Mouse (Mus musculus): ENCODE data around the gene Rbfox3.

Gene Rbfox3

GRCm38 (mm10) chr11:118653521-118654318 lies 257.7 kb downstream of the Rbfox3 start:
- DNase-seq = no peak

GRCm38 (mm10) chr11:118652401-118653240 lies 258.8 kb downstream of the Rbfox3 start:
- DNase-seq = no peak

- DNase-seq = peak; percentile 34
Measured at GRCm38 (mm10) chr11:118648369-118648768, 263.0 kb downstream of the Rbfox3 start.

- DNase-seq = no peak
Measured at GRCm38 (mm10) chr11:118646864-118647263, 264.5 kb downstream of the Rbfox3 start.

GRCm38 (mm10) chr11:118645158-118645557 lies 266.2 kb downstream of the Rbfox3 start:
- DNase-seq = no peak

DNA sequence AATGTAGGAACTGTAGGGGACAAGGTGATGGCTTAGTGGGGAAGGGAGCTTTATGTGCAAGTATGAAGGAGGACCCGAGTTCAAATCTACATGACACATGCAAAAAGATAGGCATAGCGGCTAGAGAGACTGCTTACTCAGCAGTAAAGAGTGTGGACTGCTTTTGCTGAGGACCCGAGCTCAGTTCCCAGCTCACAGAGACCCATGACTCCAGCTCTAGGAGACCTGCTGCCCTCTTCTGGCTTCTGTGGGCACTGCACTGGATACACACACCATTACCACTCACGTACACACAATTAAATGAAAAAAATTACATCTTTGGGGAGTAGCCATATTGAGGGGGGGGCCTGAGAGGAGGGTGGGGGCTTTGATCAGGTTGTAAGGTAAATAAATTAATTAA lies 270.7 kb downstream of the Rbfox3 start:
- DNase-seq = no peak

DNA sequence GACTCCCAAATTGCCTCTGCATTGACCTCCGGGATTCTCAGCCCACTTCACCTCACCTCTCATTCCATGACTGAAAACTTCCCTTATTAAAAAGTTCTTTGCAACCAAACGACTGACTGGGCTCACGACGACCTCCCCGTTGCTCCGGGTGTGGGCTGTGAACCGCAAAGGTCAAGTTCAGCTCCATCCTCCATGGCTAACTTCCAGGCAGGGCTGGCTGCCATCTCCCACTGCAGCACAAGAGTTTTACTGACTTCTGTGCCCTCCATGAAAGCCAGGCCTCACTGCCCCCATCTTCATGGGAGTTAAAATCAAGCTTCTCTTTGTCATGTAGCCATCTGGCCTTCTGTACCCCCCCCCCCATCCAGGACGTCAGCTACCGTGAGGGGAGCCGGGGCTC lies 273.7 kb downstream of the Rbfox3 start:
- no peak for DNase-seq

- DNase-seq = peak; percentile 16
Measured at GRCm38 (mm10) chr11:118634647-118635046, 276.8 kb downstream of the Rbfox3 start.

- DNase-seq = no peak
Measured at GRCm38 (mm10) chr11:118629718-118630117, 281.7 kb downstream of the Rbfox3 start.

GRCm38 (mm10) chr11:118627541-118627940 lies 283.9 kb downstream of the Rbfox3 start:
- DNase-seq = no peak

GRCm38 (mm10) chr11:118620869-118621268 lies 290.5 kb downstream of the Rbfox3 start:
- DNase-seq = no peak

DNA sequence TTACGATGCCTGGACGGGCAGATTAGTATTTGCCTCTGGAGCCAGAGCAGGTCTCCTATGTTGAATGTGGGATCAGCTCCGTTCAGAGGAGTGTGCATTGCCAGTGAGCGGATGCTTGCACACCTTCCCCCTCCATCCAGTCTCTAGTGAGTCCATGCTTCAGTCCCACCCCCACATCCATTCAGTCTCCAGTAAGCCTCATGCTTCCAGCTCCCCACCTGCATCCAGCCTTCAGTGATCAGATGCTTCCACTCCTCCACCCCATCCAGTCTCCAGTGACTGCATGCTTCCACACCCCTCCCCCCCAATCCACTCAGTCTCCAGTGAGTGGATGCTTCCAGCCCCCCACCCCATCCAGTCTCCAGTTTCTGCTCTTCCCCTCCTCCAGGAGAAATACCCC lies 297.3 kb downstream of the Rbfox3 start:
- no peak for DNase-seq

DNA sequence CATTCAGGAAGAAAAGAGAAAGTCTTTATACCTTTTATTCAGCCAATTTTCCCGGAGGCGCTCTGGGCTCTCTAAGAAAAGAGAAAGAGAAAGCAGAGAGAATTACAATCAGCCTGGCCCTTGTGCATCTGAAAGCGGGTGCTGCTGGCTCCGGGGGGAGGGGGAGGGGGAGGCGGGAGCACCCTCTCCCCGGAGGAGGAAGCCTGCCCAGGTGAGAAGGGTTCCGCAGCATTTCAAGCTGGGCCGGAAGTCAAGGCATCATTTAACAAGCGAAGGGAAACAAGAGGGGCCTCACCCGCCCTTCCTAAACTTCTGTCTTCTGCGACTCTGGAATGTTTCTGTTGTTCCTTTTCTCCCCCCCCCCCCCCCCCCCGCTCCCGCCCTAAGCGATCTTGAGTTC lies 301.3 kb downstream of the Rbfox3 start:
- DNase-seq = no peak

- no peak for DNase-seq
Measured at GRCm38 (mm10) chr11:118609236-118610000, 302.0 kb downstream of the Rbfox3 start.

DNA sequence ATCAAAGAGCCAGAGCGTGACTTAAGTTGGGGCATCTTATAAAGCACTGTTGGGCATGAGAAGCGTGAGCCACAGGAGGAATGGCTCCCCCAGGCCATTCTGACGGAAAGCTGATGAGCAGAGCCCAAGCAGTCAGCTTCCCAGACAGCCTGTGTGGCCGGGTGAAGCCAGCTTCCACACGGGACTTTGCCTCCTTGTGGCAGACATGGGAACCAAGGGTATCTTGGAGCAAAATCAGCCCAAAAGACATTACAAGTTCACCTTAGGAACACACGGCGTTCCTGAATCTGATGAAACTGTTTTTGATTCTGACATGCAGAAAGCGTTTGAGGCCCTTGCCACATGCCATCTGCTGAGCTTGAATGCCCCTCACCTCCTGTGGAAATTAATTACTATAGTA lies 303.5 kb downstream of the Rbfox3 start:
- DNase-seq = no peak

DNA sequence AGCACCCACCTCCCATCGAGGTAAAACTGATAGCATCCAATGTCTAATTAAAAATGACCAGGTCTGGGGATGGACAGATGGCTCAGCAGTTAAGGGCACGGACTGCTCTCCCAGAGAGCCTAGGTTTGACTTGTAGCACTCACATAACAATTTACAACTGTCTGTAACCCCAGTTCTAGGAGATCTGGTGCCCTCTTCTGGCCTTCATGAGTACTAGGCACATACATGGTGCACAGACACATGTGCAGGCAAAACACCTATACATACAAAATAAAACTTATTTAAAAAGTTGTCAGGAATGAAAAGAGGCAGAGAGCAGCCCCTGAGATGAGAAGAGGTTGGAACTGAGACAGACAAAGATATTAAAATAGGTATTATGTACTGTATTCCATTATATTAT lies 305.8 kb downstream of the Rbfox3 start:
- DNase-seq = no peak

DNA sequence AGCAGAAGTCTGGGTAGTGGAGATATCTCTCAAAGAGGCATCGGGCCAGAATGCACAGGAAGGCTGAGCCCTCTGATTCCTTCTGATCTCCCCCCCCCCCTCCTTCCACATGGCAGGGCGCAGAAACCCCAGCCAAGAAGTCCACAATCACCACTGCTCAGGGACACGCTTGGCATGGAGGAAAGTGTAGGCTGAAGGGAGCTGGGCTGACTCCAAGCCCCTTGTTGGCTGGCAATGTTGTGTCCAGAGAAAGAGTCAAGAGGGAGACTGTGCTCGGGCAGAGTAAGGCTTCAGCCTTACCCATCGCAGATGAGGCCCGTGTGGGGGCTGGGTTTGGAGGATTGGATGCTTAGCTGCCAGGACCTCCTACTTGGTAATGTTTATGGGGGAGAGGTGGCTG lies 307.2 kb downstream of the Rbfox3 start:
- DNase-seq = no peak

- peak; percentile 62 for DNase-seq
Measured at GRCm38 (mm10) chr11:118603126-118603525, 308.3 kb downstream of the Rbfox3 start.

- no peak for DNase-seq
Measured at GRCm38 (mm10) chr11:118601484-118601883, 309.9 kb downstream of the Rbfox3 start.

DNA sequence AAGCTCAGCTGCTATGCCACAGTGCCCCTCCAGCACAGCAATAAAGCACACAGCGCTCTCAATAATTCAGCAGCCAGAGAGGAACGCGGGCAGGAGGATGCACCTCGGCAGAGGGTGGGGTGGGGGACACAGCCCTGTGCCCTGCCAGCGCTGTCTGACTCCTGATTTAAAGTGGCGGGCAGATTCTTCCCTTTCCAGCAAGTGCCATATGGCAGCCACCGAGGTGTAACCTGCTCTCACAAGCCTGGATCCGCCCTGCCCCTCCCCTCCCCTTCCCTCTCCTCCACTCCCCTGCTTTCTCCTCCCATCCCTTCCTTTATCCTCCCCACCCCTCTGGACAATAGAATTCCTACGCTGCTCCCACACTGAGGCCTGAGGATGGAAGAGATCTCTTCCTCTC lies 311.2 kb downstream of the Rbfox3 start:
- no peak for DNase-seq

DNA sequence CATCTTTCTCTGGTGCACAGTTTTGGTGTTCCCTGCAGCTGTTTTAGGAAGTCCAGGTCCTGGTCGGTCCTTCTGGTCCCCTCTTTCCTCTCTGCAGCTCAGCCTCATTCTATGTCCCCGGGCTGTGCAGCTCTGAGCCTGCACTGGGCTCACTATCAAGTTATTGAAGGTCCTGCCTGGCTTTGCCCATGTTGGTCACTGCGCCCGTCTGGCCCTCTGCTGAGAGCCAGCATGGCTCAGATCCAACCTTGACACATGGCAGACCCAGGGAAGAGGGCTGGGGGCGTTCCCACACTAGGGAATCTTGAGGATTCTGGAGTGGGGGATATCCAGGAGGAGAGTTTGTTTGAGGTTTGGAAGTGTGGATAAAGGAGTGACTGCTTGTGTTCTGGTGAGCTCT lies 312.7 kb downstream of the Rbfox3 start:
- DNase-seq = no peak

DNA sequence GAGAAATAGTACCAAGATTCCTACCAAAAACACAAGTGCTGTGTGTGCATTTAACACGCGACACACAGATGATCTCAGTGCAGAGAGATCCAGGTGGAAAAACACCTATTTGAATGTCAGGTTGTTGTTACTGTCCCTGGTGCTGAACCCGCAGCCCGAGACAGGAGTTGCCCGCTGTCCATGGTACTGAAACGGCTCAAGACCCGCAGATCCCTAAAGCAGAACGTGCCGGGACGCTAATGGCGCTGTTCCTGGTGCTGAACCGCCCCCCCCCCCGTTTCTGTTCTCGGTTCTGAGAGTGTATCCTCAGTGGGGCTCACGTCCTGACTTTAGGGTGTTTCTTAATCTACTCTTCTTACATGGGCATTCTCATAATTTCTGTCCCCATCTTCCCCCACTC lies 326.6 kb downstream of the Rbfox3 start:
- peak; percentile 80 for DNase-seq

- no peak for DNase-seq
Measured at GRCm38 (mm10) chr11:118583989-118584388, 327.4 kb downstream of the Rbfox3 start.
